Mouse (Mus musculus) stomach, postnatal 0 days (tissue): ENCODE measurements around the gene Pnp2. TPM values are rescaled to one million over a fixed set of nuclear protein-coding genes. Genes with fewer than 3 reads are reported as not detected.

Experiments used
- ATAC-seq: fragments of 200-750 bp; cut with Nextera tagmentation; 2 replicates; pipeline ENCODE4 v1.8.0; 2017; ENCODE audit not compliant: low FRiP score, low TSS enrichment
- DNase-seq: peaks from one replicate; pipeline ENCODE4 v3.0.0-alpha.2; 2016; ENCODE audit warnings: low spot score
- H3K27ac ChIP-seq: fragments of 300-500 bp; sonication (generic); replicated peaks from 2 replicates; pipeline ENCODE4 v1.5.1; 2014; ENCODE audit warnings: mild to moderate bottlenecking, control low read depth
- H3K27me3 ChIP-seq: fragments of 300-500 bp; sonication (generic); 2 replicates; pipeline ENCODE4 v1.6.1; 2014; ENCODE audit warnings: low read length; ENCODE audit not compliant: control insufficient read depth, insufficient read depth
- H3K36me3 ChIP-seq: fragments of 300-500 bp; sonication (generic); 2 replicates; pipeline ENCODE4 v1.6.1; 2014; ENCODE audit warnings: low read length, mixed read lengths; ENCODE audit not compliant: control insufficient read depth, insufficient read depth
- H3K4me1 ChIP-seq: fragments of 300-500 bp; sonication (generic); replicated peaks from 2 replicates; pipeline ENCODE4 v1.6.1; 2014; ENCODE audit warnings: antibody characterized with exemption; ENCODE audit not compliant: control insufficient read depth, insufficient read depth
- H3K4me2 ChIP-seq: fragments of 300-500 bp; sonication (generic); replicated peaks from 2 replicates; pipeline ENCODE4 v1.6.1; 2014; ENCODE audit warnings: low read depth, mild to moderate bottlenecking, control low read depth, moderate library complexity
- H3K4me3 ChIP-seq: fragments of 300-500 bp; sonication (generic); 2 replicates; pipeline ENCODE4 v1.5.1; 2014; ENCODE audit warnings: low read depth, low read length, control low read depth
- H3K9ac ChIP-seq: fragments of 300-500 bp; sonication (generic); 2 replicates; pipeline ENCODE4 v1.6.1; 2014; ENCODE audit warnings: mild to moderate bottlenecking, low read length, control low read depth, mixed read lengths
- H3K9me3 ChIP-seq: fragments of 300-500 bp; sonication (generic); 2 replicates; pipeline ENCODE4 v1.6.1; 2016; ENCODE audit warnings: low read length; ENCODE audit not compliant: control insufficient read depth
- CTCF ChIP-seq: IDR thresholded peaks from 2 replicates; pipeline ENCODE4 v1.5.1; 2016; ENCODE audit warnings: antibody characterized with exemption, low read depth, mild to moderate bottlenecking, moderate library complexity
- EP300 ChIP-seq: optimal IDR thresholded peaks from 2 replicates; pipeline ENCODE3; 2016; ENCODE audit warnings: antibody characterized with exemption
- WGBS: fragments of 180-500 bp; shearing (Covaris S2); extraction: QIAGEN DNeasy Blood & Tissue Kit; methylation state at CpG from one replicate; pipeline ENCODE4 v1.1.7; 2014; 5-methylcytosine and 5-hydroxymethylcytosine counted together
- polyA plus RNA-seq: library from polyadenylated mRNA; unstranded; fragments of >200 nt; fragmentation: Nextera tagmentation; extraction: Ambion mirVana; gene quantifications from 2 replicates; pipeline ENCODE4 v1.2.1, GENCODE M21; 2015

The Pnp2 gene
- polyA plus RNA-seq, 1 experiment from 2014 or later = 0.33 TPM

- TF ChIP-seq CTCF (no peak), EP300 (no peak)
- Histone ChIP-seq H3K4me2 (no peak overlapping the region), H3K27ac (no peak overlapping the region), H3K27me3 (no peaks in the 10 kb centered on the region), H3K4me1 (no peaks in the 10 kb centered on the region), H3K36me3 (no peaks in the 10 kb centered on the region), H3K4me3 (no peak overlapping the region), H3K9me3 (no peaks in the 10 kb centered on the region), H3K9ac (no peak overlapping the region)
- ATAC-seq (no peak), DNase-seq (no peak)
Measured at GRCm38 (mm10) chr14:50979631-50980030, 23.8 kb downstream of the Pnp2 start.

GRCm38 (mm10) chr14:50981207-50981606 lies 25.4 kb downstream of the Pnp2 start:
- H3K36me3 ChIP-seq = no peaks in the 10 kb centered on the region
- H3K4me3 ChIP-seq = no peak overlapping the region
- H3K4me2 ChIP-seq = no peak overlapping the region
- TF ChIP-seq EP300 (no peak), CTCF (no peak)
- no peak for ATAC-seq
- no peak overlapping the region for H3K27ac ChIP-seq
- DNase-seq = no peak
- no peaks in the 10 kb centered on the region for H3K9me3 ChIP-seq
- no peak overlapping the region for H3K9ac ChIP-seq
- H3K27me3 ChIP-seq = no peaks in the 10 kb centered on the region
- no peaks in the 10 kb centered on the region for H3K4me1 ChIP-seq
- WGBS = 54% methylated on average over 2 of the region's 2 CpGs

DNA sequence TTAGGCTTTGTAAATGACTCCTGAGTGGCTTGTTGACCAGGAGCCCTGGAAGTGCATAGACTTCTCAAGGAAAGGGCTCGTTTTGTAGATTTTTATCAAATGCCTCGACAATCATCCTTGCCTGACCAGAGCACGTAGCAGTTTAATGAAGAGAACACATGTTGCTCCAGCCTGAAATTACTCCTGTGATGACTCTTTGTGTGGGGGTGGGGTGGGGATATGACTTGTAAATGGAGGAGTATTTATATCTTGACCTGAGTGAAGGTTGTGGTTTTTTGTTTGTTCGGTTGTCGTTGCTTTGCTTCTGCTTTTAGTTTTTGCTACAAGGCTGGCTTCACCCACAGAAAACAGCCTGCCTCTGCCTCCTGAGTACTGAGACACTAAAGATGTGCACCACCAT lies 26.0 kb downstream of the Pnp2 start:
- Histone ChIP-seq H3K4me3 (no peak overlapping the region), H3K27me3 (no peaks in the 10 kb centered on the region), H3K36me3 (no peaks in the 10 kb centered on the region), H3K4me1 (no peaks in the 10 kb centered on the region), H3K9me3 (no peaks in the 10 kb centered on the region), H3K4me2 (no peak overlapping the region), H3K27ac (no peak overlapping the region), H3K9ac (no peak overlapping the region)
- DNase-seq (no peak), ATAC-seq (no peak)
- WGBS = 60% methylated on average over 5 of the region's 5 CpGs
- TF ChIP-seq CTCF (no peak), EP300 (no peak)

GRCm38 (mm10) chr14:50987668-50988067 lies 31.9 kb downstream of the Pnp2 start:
- DNase-seq = no peak
- no peak overlapping the region for H3K4me3 ChIP-seq
- no peak for ATAC-seq
- H3K9me3 ChIP-seq = no peaks in the 10 kb centered on the region
- no peak overlapping the region for H3K9ac ChIP-seq
- H3K27me3 ChIP-seq = no peaks in the 10 kb centered on the region
- 88% methylated on average over 2 of the region's 2 CpGs for WGBS
- no peak overlapping the region for H3K4me2 ChIP-seq
- H3K27ac ChIP-seq = no peak overlapping the region
- TF ChIP-seq EP300 (no peak), CTCF (no peak)
- no peaks in the 10 kb centered on the region for H3K36me3 ChIP-seq
- H3K4me1 ChIP-seq = no peaks in the 10 kb centered on the region

GRCm38 (mm10) chr14:50991037-50991436 lies 35.2 kb downstream of the Pnp2 start:
- TF ChIP-seq EP300 (no peak), CTCF (no peak)
- H3K27ac ChIP-seq = no peak overlapping the region
- no peaks in the 10 kb centered on the region for H3K27me3 ChIP-seq
- H3K4me2 ChIP-seq = no peak overlapping the region
- H3K9ac ChIP-seq = no peak overlapping the region
- H3K4me3 ChIP-seq = no peak overlapping the region
- WGBS = 78% methylated on average over 3 of the region's 3 CpGs
- DNase-seq = no peak
- no peaks in the 10 kb centered on the region for H3K4me1 ChIP-seq
- ATAC-seq = no peak
- no peaks in the 10 kb centered on the region for H3K36me3 ChIP-seq
- no peaks in the 10 kb centered on the region for H3K9me3 ChIP-seq

GRCm38 (mm10) chr14:50997088-50997487 lies 41.3 kb downstream of the Pnp2 start:
- Histone ChIP-seq H3K9me3 (no peaks in the 10 kb centered on the region), H3K27me3 (no peaks in the 10 kb centered on the region), H3K4me1 (no peaks in the 10 kb centered on the region), H3K4me3 (no peak overlapping the region), H3K9ac (no peak overlapping the region), H3K36me3 (no peaks in the 10 kb centered on the region), H3K4me2 (no peak overlapping the region), H3K27ac (no peak overlapping the region)
- DNase-seq = no peak
- TF ChIP-seq EP300 = no peak
- no peak for TF ChIP-seq CTCF
- 52% methylated on average over 3 of the region's 3 CpGs for WGBS
- no peak for ATAC-seq
